Mouse (Mus musculus) liver, embryonic 15.5 days (tissue): ENCODE measurements around the gene Zfp704. TPM values are rescaled to one million over a fixed set of nuclear protein-coding genes. Genes with fewer than 3 reads are reported as not detected.

Experiments
- ATAC-seq: fragments of 200-750 bp; cut with Nextera tagmentation; 2 replicates; pipeline ENCODE4 v1.8.0; 2017; ENCODE audit warnings: moderate number of reproducible peaks, mild to moderate bottlenecking, moderate library complexity; ENCODE audit not compliant: insufficient read depth
- H3K27ac ChIP-seq: fragments of 300-500 bp; sonication (generic); replicated peaks from 2 replicates; pipeline ENCODE4 v1.5.1; 2015; ENCODE audit warnings: mild to moderate bottlenecking, inconsistent platforms
- H3K27me3 ChIP-seq: fragments of 300-500 bp; sonication (generic); 2 replicates; pipeline ENCODE4 v1.6.1; 2015; ENCODE audit warnings: mild to moderate bottlenecking, inconsistent platforms
- H3K36me3 ChIP-seq: fragments of 300-500 bp; sonication (generic); replicated peaks from 2 replicates; pipeline ENCODE4 v1.6.1; 2015; ENCODE audit warnings: moderate library complexity, mild to moderate bottlenecking, inconsistent platforms
- H3K4me1 ChIP-seq: fragments of 300-500 bp; sonication (generic); replicated peaks from 2 replicates; pipeline ENCODE4 v1.6.1; 2015; ENCODE audit warnings: inconsistent platforms
- H3K4me2 ChIP-seq: fragments of 300-500 bp; sonication (generic); 2 replicates; pipeline ENCODE4 v1.6.1; 2015; ENCODE audit warnings: moderate library complexity, mild to moderate bottlenecking, inconsistent platforms
- H3K4me3 ChIP-seq: fragments of 300-500 bp; sonication (generic); replicated peaks from 2 replicates; pipeline ENCODE4 v1.5.1; 2015; ENCODE audit warnings: mild to moderate bottlenecking, inconsistent platforms
- H3K9ac ChIP-seq: fragments of 300-500 bp; sonication (generic); 2 replicates; pipeline ENCODE4 v1.6.1; 2015; ENCODE audit warnings: moderate library complexity, mild to moderate bottlenecking, inconsistent platforms
- H3K9me3 ChIP-seq: fragments of 300-500 bp; sonication (generic); replicated peaks from 2 replicates; pipeline ENCODE4 v1.6.1; 2016; ENCODE audit warnings: inconsistent platforms
- WGBS: fragments of 180-500 bp; shearing (Covaris S2); methylation state at CpG from one replicate; pipeline ENCODE4 v1.1.7; 2015; ENCODE audit warnings: mixed read lengths; ENCODE audit not compliant: insufficient replicate concordance; 5-methylcytosine and 5-hydroxymethylcytosine counted together
- polyA plus RNA-seq: library from polyadenylated mRNA; unstranded; fragments of >200 nt; fragmentation: Nextera tagmentation; extraction: Ambion mirVana; gene quantifications from 2 replicates; pipeline ENCODE4 v1.2.1, GENCODE M21; 2015

Gene Zfp704
- polyA plus RNA-seq, 1 experiment from 2014 or later: 0.81 TPM

GRCm38 (mm10) chr3:9598061-9598460 is 11.8 kb downstream of the Zfp704 start:
- H3K9me3 ChIP-seq: no peaks in the 10 kb centered on the region
- H3K4me2 ChIP-seq: no peak overlapping the region
- H3K27ac ChIP-seq: no peak overlapping the region
- H3K4me3 ChIP-seq: no peak overlapping the region
- peaks cover 30% of the 10 kb centered on the region for H3K4me1 ChIP-seq
- WGBS: 70% methylated on average over 3 of the region's 3 CpGs
- no peak for ATAC-seq
- H3K36me3 ChIP-seq: no peaks in the 10 kb centered on the region
- H3K9ac ChIP-seq: no peak overlapping the region
- H3K27me3 ChIP-seq: no peaks in the 10 kb centered on the region

GRCm38 (mm10) chr3:9594457-9594856 is 15.4 kb downstream of the Zfp704 start:
- no peak overlapping the region for H3K27ac ChIP-seq
- H3K9me3 ChIP-seq: no peaks in the 10 kb centered on the region
- 51% methylated on average over 7 of the region's 7 CpGs for WGBS
- ATAC-seq: no peak
- H3K4me2 ChIP-seq: no peak overlapping the region
- H3K27me3 ChIP-seq: no peaks in the 10 kb centered on the region
- H3K9ac ChIP-seq: no peak overlapping the region
- no peak overlapping the region for H3K4me3 ChIP-seq
- H3K4me1 ChIP-seq: peaks cover 14% of the 10 kb centered on the region
- no peaks in the 10 kb centered on the region for H3K36me3 ChIP-seq

- WGBS: 38% methylated on average over 2 of the region's 2 CpGs
- Histone ChIP-seq H3K36me3 (no peaks in the 10 kb centered on the region), H3K27ac (no peak overlapping the region), H3K4me3 (no peak overlapping the region), H3K4me1 (peaks cover 13% of the 10 kb centered on the region), H3K4me2 (no peak overlapping the region), H3K9me3 (no peaks in the 10 kb centered on the region), H3K9ac (no peak overlapping the region), H3K27me3 (no peaks in the 10 kb centered on the region)
- ATAC-seq: peak; percentile 47; the same call in 1 of the 2 replicates
These were observed 16.1 kb downstream of the Zfp704 start for GRCm38 (mm10) chr3:9593832-9594231.

- Histone ChIP-seq H3K27ac (no peak overlapping the region), H3K9me3 (no peaks in the 10 kb centered on the region), H3K4me1 (peaks cover 3% of the 10 kb centered on the region), H3K27me3 (no peaks in the 10 kb centered on the region), H3K4me3 (no peak overlapping the region), H3K36me3 (no peaks in the 10 kb centered on the region), H3K4me2 (no peak overlapping the region), H3K9ac (no peak overlapping the region)
- WGBS: 88% methylated on average over 8 of the region's 8 CpGs
- no peak for ATAC-seq
These were observed 18.3 kb downstream of the Zfp704 start for GRCm38 (mm10) chr3:9591416-9592110.

GRCm38 (mm10) chr3:9588635-9589034 is 21.2 kb downstream of the Zfp704 start:
- ATAC-seq: no peak
- 70% methylated on average over 4 of the region's 4 CpGs for WGBS
- no peak overlapping the region for H3K27ac ChIP-seq
- H3K9me3 ChIP-seq: no peaks in the 10 kb centered on the region
- no peak overlapping the region for H3K4me3 ChIP-seq
- H3K4me2 ChIP-seq: no peak overlapping the region
- no peak overlapping the region for H3K9ac ChIP-seq
- H3K27me3 ChIP-seq: no peaks in the 10 kb centered on the region
- H3K36me3 ChIP-seq: no peaks in the 10 kb centered on the region
- peaks cover 9% of the 10 kb centered on the region for H3K4me1 ChIP-seq

GRCm38 (mm10) chr3:9587304-9587703 is 22.6 kb downstream of the Zfp704 start:
- WGBS: 83% methylated on average over 7 of the region's 7 CpGs
- Histone ChIP-seq H3K4me2 (no peak overlapping the region), H3K27ac (no peak overlapping the region), H3K4me3 (no peak overlapping the region), H3K36me3 (no peaks in the 10 kb centered on the region), H3K4me1 (peaks cover 22% of the 10 kb centered on the region), H3K27me3 (no peaks in the 10 kb centered on the region), H3K9ac (no peak overlapping the region), H3K9me3 (no peaks in the 10 kb centered on the region)
- ATAC-seq: no peak

- Histone ChIP-seq H3K4me3 (no peak overlapping the region), H3K9ac (0 out of 2 replicates have a peak overlapping the region, but pooled peaks have one; percentile 10), H3K9me3 (no peaks in the 10 kb centered on the region), H3K27me3 (no peaks in the 10 kb centered on the region), H3K4me2 (peak overlapping the region; percentile 40), H3K4me1 (peaks cover 59% of the 10 kb centered on the region), H3K27ac (peak overlapping the region; percentile 66), H3K36me3 (no peaks in the 10 kb centered on the region)
- ATAC-seq: peak; percentile 50
- WGBS: 31% methylated on average over 2 of the region's 2 CpGs
These were observed 26.4 kb downstream of the Zfp704 start for GRCm38 (mm10) chr3:9583516-9583915.

GRCm38 (mm10) chr3:9580952-9581798 is 28.7 kb downstream of the Zfp704 start:
- ATAC-seq: peak; percentile 96
- 40% methylated on average over 14 of the region's 14 CpGs for WGBS
- no peaks in the 10 kb centered on the region for H3K9me3 ChIP-seq
- no peaks in the 10 kb centered on the region for H3K36me3 ChIP-seq
- H3K27ac ChIP-seq: peak overlapping the region; percentile 93
- peaks cover 79% of the 10 kb centered on the region for H3K4me1 ChIP-seq
- peak overlapping the region; percentile 60 for H3K4me2 ChIP-seq
- H3K4me3 ChIP-seq: peak overlapping the region; percentile 14; the same call in 1 of the 2 replicates
- no peaks in the 10 kb centered on the region for H3K27me3 ChIP-seq
- peak overlapping the region; percentile 36; the same call in 1 of the 2 replicates for H3K9ac ChIP-seq

GRCm38 (mm10) chr3:9580102-9580501 is 29.8 kb downstream of the Zfp704 start:
- no peaks in the 10 kb centered on the region for H3K27me3 ChIP-seq
- no peaks in the 10 kb centered on the region for H3K36me3 ChIP-seq
- peak overlapping the region; percentile 46 for H3K27ac ChIP-seq
- no peak overlapping the region for H3K9ac ChIP-seq
- no peak overlapping the region for H3K4me2 ChIP-seq
- 71% methylated on average over 3 of the region's 3 CpGs for WGBS
- no peaks in the 10 kb centered on the region for H3K9me3 ChIP-seq
- H3K4me3 ChIP-seq: no peak overlapping the region
- peaks cover 85% of the 10 kb centered on the region for H3K4me1 ChIP-seq
- ATAC-seq: no peak

GRCm38 (mm10) chr3:9579028-9579643 is 30.7 kb downstream of the Zfp704 start:
- ATAC-seq: no peak
- Histone ChIP-seq H3K9ac (no peak overlapping the region), H3K27me3 (no peaks in the 10 kb centered on the region), H3K4me1 (peaks cover 90% of the 10 kb centered on the region), H3K27ac (peak overlapping the region; percentile 46), H3K4me3 (no peak overlapping the region), H3K36me3 (no peaks in the 10 kb centered on the region), H3K4me2 (no peak overlapping the region), H3K9me3 (no peaks in the 10 kb centered on the region)
- WGBS: 48% methylated on average over 4 of the region's 4 CpGs

GRCm38 (mm10) chr3:9576872-9577271 is 33.0 kb downstream of the Zfp704 start:
- ATAC-seq: no peak
- Histone ChIP-seq H3K36me3 (no peaks in the 10 kb centered on the region), H3K9ac (no peak overlapping the region), H3K27me3 (no peaks in the 10 kb centered on the region), H3K9me3 (no peaks in the 10 kb centered on the region), H3K4me2 (no peak overlapping the region), H3K4me3 (no peak overlapping the region), H3K27ac (no peak overlapping the region), H3K4me1 (peaks cover 90% of the 10 kb centered on the region)
- WGBS: 81% methylated on average over 4 of the region's 4 CpGs
